Mouse (Mus musculus) spleen, adult 2 months (tissue): ENCODE measurements around the gene Ccpg1.

ENCODE experiments used
- CTCF ChIP-seq: fragments of 200-500 bp; IDR thresholded peaks from 2 replicates; pipeline ENCODE4 v1.5.1; 2011; ENCODE audit warnings: mild to moderate bottlenecking, inconsistent platforms; ENCODE audit not compliant: insufficient read depth, insufficient read length, insufficient replicate concordance; ENCODE audit errors: extremely low read depth
- POLR2A ChIP-seq: fragments of 200-500 bp; IDR thresholded peaks from 2 replicates; pipeline ENCODE4 v1.6.1; 2011; ENCODE audit warnings: low read depth, low read length, inconsistent platforms

DNA sequence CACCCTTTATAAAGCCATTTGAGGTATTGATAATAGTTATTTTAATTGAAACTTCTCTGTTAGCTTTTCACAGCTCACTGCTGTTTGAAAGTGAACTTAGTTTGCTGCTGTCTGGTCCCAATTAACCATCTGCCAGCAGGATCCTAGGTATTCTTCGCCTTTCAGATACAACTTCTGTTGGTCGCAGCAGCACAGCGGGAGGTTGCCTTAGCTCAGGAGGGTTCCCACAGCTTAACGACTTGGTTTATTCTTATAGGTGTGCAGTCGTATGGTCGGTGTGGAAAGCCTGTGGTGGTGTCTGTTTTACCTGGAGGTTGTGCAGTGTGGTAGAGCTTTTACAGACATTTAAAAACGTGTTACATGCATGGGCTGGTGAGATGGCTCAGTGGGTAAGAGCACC lies 11.6 kb downstream of the Ccpg1 start:
- no peak for TF ChIP-seq CTCF
- TF ChIP-seq POLR2A, result no peak
